Mouse (Mus musculus) limb, embryonic 14.5 days (tissue): Measurements from ENCODE around the gene Nrde2. TPM values are rescaled to one million over a fixed set of nuclear protein-coding genes. Genes with fewer than 3 reads are reported as not detected.

Experiments used
- ATAC-seq: fragments of 200-750 bp; cut with Nextera tagmentation; 2 replicates; pipeline ENCODE4 v1.8.0; 2017; ENCODE audit warnings: low read depth, moderate number of reproducible peaks, moderate TSS enrichment; ENCODE audit not compliant: low FRiP score
- DNase-seq: peaks from one replicate; pipeline ENCODE4 v3.0.0-alpha.2; 2015; ENCODE audit warnings: low spot score
- H3K27ac ChIP-seq: fragments of 300-500 bp; sonication (generic); replicated peaks from 2 replicates; pipeline ENCODE4 v1.5.1; 2014; ENCODE audit warnings: low read depth, mild to moderate bottlenecking, low read length, moderate library complexity, mixed read lengths
- H3K27me3 ChIP-seq: fragments of 300-500 bp; sonication (generic); 2 replicates; pipeline ENCODE4 v1.6.1; 2014; ENCODE audit warnings: low read length, mixed read lengths; ENCODE audit not compliant: control insufficient read depth, insufficient read depth
- H3K36me3 ChIP-seq: fragments of 300-500 bp; sonication (generic); 2 replicates; pipeline ENCODE4 v1.6.1; 2014; ENCODE audit warnings: mild to moderate bottlenecking, low read length, moderate library complexity, mixed read lengths; ENCODE audit not compliant: control insufficient read depth, insufficient read depth
- H3K4me1 ChIP-seq: fragments of 300-500 bp; sonication (generic); 2 replicates; pipeline ENCODE4 v1.6.1; 2014; ENCODE audit warnings: antibody characterized with exemption, low read length, mixed read lengths; ENCODE audit not compliant: control insufficient read depth, insufficient read depth
- H3K4me2 ChIP-seq: fragments of 300-500 bp; sonication (generic); replicated peaks from 2 replicates; pipeline ENCODE4 v1.6.1; 2014; ENCODE audit warnings: low read depth, mild to moderate bottlenecking, low read length, moderate library complexity; ENCODE audit not compliant: severe bottlenecking
- H3K4me3 ChIP-seq: fragments of 300-500 bp; sonication (generic); replicated peaks from 2 replicates; pipeline ENCODE4 v1.5.1; 2014; ENCODE audit warnings: low read length
- H3K9ac ChIP-seq: fragments of 300-500 bp; sonication (generic); 2 replicates; pipeline ENCODE4 v1.6.1; 2014; ENCODE audit warnings: mild to moderate bottlenecking, low read depth, low read length, moderate library complexity; ENCODE audit not compliant: severe bottlenecking
- H3K9me3 ChIP-seq: fragments of 300-500 bp; sonication (generic); 2 replicates; pipeline ENCODE4 v1.6.1; 2016; ENCODE audit warnings: low read length; ENCODE audit not compliant: control insufficient read depth
- POLR2A ChIP-seq: fragments of 200-500 bp; IDR thresholded peaks from 2 replicates; pipeline ENCODE4 v1.8.0; 2012; ENCODE audit warnings: inconsistent platforms, mild to moderate bottlenecking, moderate library complexity, borderline replicate concordance; ENCODE audit not compliant: insufficient read depth, insufficient read length; ENCODE audit errors: extremely low read depth
- WGBS: fragments of 180-500 bp; shearing (Covaris S2); extraction: QIAGEN DNeasy Blood & Tissue Kit; methylation state at CpG from one replicate; pipeline ENCODE4 v1.1.7; 2014; 5-methylcytosine and 5-hydroxymethylcytosine counted together
- polyA plus RNA-seq, 2 experiments: library from polyadenylated mRNA; depleted of rRNA in 1 of 2; stranded (reverse) in 1 of 2; unstranded in 1 of 2; fragments of >200 nt; fragmentation: Nextera tagmentation in 1 of 2; extraction: Ambion mirVana in 1 of 2; gene quantifications; 2 replicates each; pipeline versions ENCODE4 v1.2.1 to v1.2.3; 2012 to 2014

Gene Nrde2
- polyA plus RNA-seq, 2 experiments, result 12.4 to 13.0 TPM

DNA sequence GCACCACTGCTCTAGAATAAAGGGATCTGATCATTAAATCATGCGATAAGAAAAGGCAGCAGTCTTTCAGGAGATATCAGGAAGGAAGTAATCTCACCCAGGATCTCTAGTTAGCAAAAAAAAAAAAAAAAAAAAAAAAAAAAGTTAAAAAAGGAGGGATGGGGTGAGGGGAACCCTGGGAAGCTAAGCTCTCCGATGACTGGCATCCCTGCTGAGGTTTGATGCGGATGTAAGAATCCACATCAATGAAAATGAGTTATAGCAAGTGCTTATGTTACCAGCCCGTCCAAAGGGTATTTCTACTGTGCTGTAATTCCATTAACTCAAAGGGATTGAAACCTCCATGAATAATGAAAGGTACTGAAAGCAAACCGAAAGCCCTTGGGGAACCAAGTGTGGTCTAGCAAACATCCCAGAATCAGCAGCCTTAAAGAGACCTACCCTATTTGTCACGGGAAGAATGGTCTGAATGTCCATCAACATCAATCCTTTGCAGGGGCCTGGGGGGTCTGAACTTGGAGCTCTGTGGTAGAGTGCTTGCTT is 19.5 kb upstream of the Nrde2 start:
- no peak overlapping the region for H3K4me2 ChIP-seq

DNA sequence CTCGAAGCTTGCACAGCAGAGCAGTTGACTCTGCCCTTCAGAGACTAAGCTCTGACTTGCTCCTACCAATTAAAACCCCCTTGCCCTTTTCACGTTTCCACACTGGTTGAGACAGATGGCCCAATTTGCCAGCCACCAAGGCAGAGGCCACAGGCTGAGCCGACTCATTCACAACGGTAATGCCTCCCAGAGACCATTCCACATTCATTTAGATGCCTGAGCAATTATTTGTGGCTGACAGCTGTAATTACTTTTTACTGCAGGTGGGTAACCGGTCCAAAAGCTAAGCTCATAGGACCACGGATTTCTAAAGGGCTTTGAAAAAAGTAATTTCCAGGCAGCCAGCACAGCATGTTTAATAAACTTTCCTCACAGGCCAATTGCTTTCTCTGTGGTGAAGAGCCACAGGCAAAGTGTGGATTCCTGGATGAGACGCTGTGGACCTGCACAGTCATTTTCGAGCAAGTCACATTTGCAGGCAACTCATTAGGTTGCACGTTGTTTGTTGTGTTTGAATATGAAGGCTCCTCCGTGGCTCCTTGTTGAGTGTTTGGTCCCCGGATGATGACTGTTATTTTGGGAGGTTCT is 17.1 kb upstream of the Nrde2 start:
- no peaks in the 10 kb centered on the region for H3K27me3 ChIP-seq
- 24% methylated on average over 11 of the region's 11 CpGs for WGBS
- TF ChIP-seq POLR2A, result no peak
- H3K4me1 ChIP-seq, result peaks cover 17% of the 10 kb centered on the region
- no peaks in the 10 kb centered on the region for H3K9me3 ChIP-seq
- H3K4me2 ChIP-seq, result no peak overlapping the region
- H3K27ac ChIP-seq, result 0 out of 2 replicates have a peak overlapping the region, but pooled peaks have one; percentile 33
- no peak overlapping the region for H3K9ac ChIP-seq
- H3K36me3 ChIP-seq, result no peaks in the 10 kb centered on the region
- no peak overlapping the region for H3K4me3 ChIP-seq
- no peak for DNase-seq
- no peak for ATAC-seq

More for the DNA sequence above, 19.5 kb upstream of the Nrde2 start:
- ATAC-seq (no peak), DNase-seq (no peak)
- WGBS, result 32% methylated on average over 6 of the region's 6 CpGs
- Histone ChIP-seq H3K27ac (no peak overlapping the region), H3K9ac (no peak overlapping the region), H3K27me3 (no peaks in the 10 kb centered on the region), H3K36me3 (no peaks in the 10 kb centered on the region), H3K4me3 (no peak overlapping the region), H3K9me3 (no peaks in the 10 kb centered on the region), H3K4me1 (peaks cover 17% of the 10 kb centered on the region)
- TF ChIP-seq POLR2A, result no peak

DNA sequence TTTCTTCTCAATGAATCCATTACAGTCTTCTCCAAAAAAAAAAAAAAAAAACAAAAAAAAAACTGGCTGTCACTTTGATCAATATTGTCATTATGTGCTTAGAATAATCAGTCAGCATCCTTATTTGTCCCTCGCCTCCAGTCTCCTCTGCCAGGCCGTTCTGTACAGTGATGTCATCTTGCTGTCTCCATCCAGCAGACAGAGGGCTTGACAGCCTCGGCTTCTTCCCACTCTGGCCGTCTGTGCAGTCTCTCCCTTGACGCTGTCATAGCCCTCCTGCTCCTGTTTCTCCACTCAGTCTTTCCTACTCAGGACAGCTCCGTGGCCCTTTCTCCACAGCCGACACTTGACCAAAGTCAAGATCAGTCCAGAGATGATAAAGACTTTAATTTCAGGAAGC is 13.0 kb upstream of the Nrde2 start:
- no peak for DNase-seq
- Histone ChIP-seq H3K9me3 (no peaks in the 10 kb centered on the region), H3K4me2 (no peak overlapping the region), H3K9ac (no peak overlapping the region), H3K27ac (no peak overlapping the region), H3K36me3 (no peaks in the 10 kb centered on the region), H3K4me3 (no peak overlapping the region), H3K4me1 (peaks cover 13% of the 10 kb centered on the region), H3K27me3 (no peaks in the 10 kb centered on the region)
- no peak for ATAC-seq
- WGBS, result 74% methylated on average over 7 of the region's 7 CpGs
- no peak for TF ChIP-seq POLR2A

DNA sequence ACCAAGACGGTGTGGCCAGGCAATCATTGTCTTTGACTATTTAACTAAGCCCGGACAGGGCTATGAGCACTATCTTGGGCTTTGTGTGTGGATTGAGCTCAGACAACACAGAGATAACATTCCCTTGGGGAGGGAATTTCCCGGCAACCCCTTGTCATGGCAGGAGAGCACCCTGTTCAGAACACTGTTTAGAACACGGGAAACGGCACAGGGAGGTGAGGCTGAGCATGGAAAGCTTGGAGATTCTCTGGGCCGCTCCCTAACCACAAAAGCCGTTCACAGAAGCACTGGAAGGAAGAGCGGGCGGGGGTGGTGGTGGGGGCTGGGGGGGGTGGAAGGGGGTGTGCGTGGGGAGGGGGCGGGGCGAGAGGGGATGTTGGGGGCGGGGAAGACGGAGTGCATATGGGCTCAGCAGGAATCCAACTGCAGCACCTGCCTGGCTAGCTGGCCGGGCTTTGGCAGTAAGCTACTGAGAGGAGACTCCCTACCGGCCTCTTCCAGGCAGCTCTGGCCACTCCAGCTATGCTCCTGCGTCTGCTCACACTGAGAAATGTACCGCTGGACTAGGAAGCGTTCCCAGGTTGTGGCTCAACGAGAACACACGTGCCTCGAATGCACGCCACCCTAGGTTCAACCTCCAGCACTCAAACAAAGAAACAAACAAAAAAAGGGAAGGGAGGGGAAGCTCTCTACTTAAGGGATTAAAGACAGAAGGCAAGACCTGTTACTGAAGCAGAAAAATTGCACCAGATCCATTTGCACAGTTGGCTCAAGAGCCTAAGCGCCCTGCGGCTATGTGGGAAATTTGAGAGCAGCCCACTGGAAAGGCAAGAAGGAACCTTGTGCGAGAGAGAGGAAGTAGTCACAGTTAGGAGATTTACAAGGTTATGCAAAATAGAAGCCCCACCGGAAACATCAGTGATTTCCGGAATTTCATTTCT is 8.7 kb upstream of the Nrde2 start:
- 8% methylated on average over 23 of the region's 28 CpGs for WGBS
- peaks cover 6% of the 10 kb centered on the region for H3K4me1 ChIP-seq
- H3K9ac ChIP-seq, result peak overlapping the region; percentile 49
- DNase-seq, result peak; percentile 42
- H3K27ac ChIP-seq, result peak overlapping the region; percentile 65
- peak overlapping the region; percentile 27 for H3K4me3 ChIP-seq
- H3K9me3 ChIP-seq, result no peaks in the 10 kb centered on the region
- no peak for TF ChIP-seq POLR2A
- H3K4me2 ChIP-seq, result peak overlapping the region; percentile 59
- peak; percentile 77 for ATAC-seq
- H3K27me3 ChIP-seq, result no peaks in the 10 kb centered on the region
- H3K36me3 ChIP-seq, result no peaks in the 10 kb centered on the region

DNA sequence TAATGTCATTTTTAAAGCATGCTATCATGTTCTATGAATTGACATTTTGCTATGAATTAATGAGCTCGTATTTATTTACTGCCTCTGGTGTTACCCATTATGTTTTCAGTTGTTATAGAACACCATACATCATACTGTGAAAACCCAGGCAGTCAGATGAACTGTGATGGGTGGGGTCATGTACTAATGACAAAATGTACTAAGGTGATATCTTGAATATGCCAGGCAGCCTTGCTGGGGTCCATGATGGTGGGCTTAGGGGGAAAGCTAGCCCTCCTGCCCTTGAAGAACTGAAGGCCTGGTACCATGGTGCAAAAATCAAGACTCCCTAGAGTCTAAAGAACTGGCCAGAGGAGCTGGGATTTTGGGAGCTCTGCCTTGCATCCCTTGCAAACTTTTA is 8.0 kb upstream of the Nrde2 start:
- H3K27ac ChIP-seq, result peak overlapping the region; percentile 65; the same call in 1 of the 2 replicates
- H3K4me2 ChIP-seq, result no peak overlapping the region
- no peaks in the 10 kb centered on the region for H3K36me3 ChIP-seq
- H3K9ac ChIP-seq, result peak overlapping the region; percentile 49; the same call in 1 of the 2 replicates
- no peaks in the 10 kb centered on the region for H3K9me3 ChIP-seq
- no peak for TF ChIP-seq POLR2A
- whole genome bisulfite sequencing, result 70% methylated on average over 1 of the region's 1 CpGs
- DNase-seq (no peak), ATAC-seq (no peak)
- no peaks in the 10 kb centered on the region for H3K27me3 ChIP-seq
- H3K4me1 ChIP-seq, result peaks cover 6% of the 10 kb centered on the region
- no peak overlapping the region for H3K4me3 ChIP-seq
